Mouse (Mus musculus) megakaryocyte, embryonic 14.5 days (primary cell): ENCODE results near the gene Sox15.

Source experiments
- FLI1 ChIP-seq: IDR thresholded peaks from 2 replicates; pipeline ENCODE4 v1.6.1; 2012; ENCODE audit warnings: low read length, inconsistent platforms, mixed read lengths
- GATA1 ChIP-seq: IDR thresholded peaks from 3 replicates; pipeline ENCODE4 v1.6.1; 2012; ENCODE audit warnings: mixed read lengths, low read length, inconsistent platforms, borderline replicate concordance

DNA sequence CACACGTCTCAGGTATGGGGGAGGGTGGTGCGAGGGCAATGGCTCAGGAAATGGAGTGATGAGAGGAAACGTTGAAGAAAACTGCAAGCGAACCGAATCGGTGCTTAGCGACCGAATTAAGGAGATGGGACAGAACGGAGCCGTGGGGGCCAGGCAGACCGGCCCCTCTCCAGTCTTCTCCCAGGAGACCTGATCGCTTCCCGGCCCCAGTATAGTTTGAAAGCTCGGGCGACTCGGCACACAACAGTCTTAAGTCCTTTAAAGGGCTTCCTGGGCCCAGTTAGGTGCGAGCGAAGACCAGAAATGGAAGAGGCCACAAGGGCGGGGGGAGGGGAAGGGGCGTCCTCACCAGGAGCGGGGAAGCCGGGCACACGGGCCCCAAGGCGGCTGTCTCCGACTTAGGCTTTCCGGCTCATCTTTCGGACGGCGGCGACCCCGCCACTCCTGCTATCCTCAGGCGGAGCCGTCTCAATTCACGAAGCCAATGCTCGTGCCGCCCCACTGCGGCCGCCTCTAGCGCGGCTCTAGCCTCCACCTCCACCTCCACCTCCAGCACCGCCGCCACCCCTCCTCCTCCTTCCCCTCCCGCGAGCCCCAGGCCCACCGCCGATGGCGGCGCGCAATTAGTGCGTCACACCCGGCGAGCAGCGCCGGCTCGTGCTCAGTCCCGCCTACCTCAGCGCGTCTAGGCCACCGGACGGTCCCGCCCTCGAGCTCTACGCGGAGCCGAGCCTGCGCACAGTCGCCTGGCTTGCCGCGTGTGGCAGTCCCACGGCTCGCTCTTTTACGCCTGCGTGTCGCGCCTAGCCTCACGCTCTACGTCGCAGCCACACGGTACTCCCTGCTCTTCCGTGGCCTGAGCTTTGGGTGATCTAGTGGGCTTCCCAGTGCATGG is 26.4 kb downstream of the Sox15 start, which contains the start of gene Senp3:
- TF ChIP-seq GATA1 (no peak), FLI1 (no peak)
